Mouse (Mus musculus) kidney, adult 2 months (tissue): ENCODE results near the gene Zbtb22. TPM values are rescaled to one million over a fixed set of nuclear protein-coding genes. Genes with fewer than 3 reads are reported as not detected.

Experiments used
- DNase-seq: peaks from one replicate; pipeline ENCODE4 v3.0.0; 2021
- H3K27ac ChIP-seq: fragments of 200-500 bp; 2 replicates; pipeline ENCODE4 v1.5.1; 2012; ENCODE audit warnings: low read depth, low read length, control low read depth, inconsistent platforms; ENCODE audit not compliant: insufficient read depth
- H3K27me3 ChIP-seq: fragments of 200-500 bp; replicated peaks from 2 replicates; pipeline ENCODE4 v1.6.1; 2012; ENCODE audit warnings: mild to moderate bottlenecking, moderate library complexity, low read length, inconsistent platforms; ENCODE audit not compliant: control insufficient read depth, insufficient read depth
- H3K36me3 ChIP-seq: fragments of 200-500 bp; 2 replicates; pipeline ENCODE4 v1.6.1; 2012; ENCODE audit warnings: mild to moderate bottlenecking, moderate library complexity, low read length, inconsistent platforms; ENCODE audit not compliant: control insufficient read depth, insufficient read depth
- H3K4me1 ChIP-seq: fragments of 200-500 bp; 2 replicates; pipeline ENCODE4 v1.6.1; 2011; ENCODE audit warnings: low read length; ENCODE audit not compliant: control insufficient read depth, insufficient read depth
- H3K4me3 ChIP-seq: fragments of 200-500 bp; 2 replicates; pipeline ENCODE4 v1.5.1; 2011; ENCODE audit warnings: mild to moderate bottlenecking, low read depth, low read length, control low read depth; ENCODE audit not compliant: insufficient read depth
- CTCF ChIP-seq: fragments of 200-500 bp; conservative IDR thresholded peaks from 2 replicates; pipeline ENCODE4 v1.5.1; 2011; ENCODE audit warnings: low read depth, mild to moderate bottlenecking, control low read depth, low read length, moderate library complexity, mixed read lengths; ENCODE audit not compliant: insufficient read depth, insufficient read length
- POLR2A ChIP-seq: fragments of 200-500 bp; IDR thresholded peaks from one replicate; pipeline ENCODE4 v1.6.1; 2011; ENCODE audit warnings: low read depth, low read length, control low read depth
- WGBS: fragments of 180-500 bp; shearing (Covaris S2); methylation state at CpG from one replicate; pipeline ENCODE4 v1.1.7; 2018; 5-methylcytosine and 5-hydroxymethylcytosine counted together
- polyA plus RNA-seq: library from polyadenylated mRNA; depleted of rRNA; stranded (reverse); fragments of >200 nt; gene quantifications from 2 replicates; pipeline ENCODE4 v1.2.3, GENCODE M21; 2012

Zbtb22 gene
- polyA plus RNA-seq, 1 experiment: 31.6 TPM

GRCm38 (mm10) chr17:33925406-33926116 lies 9.9 kb downstream of the Zbtb22 start:
- WGBS: 83% methylated on average over 21 of the region's 21 CpGs
- no peak for DNase-seq
- no peaks in the 10 kb centered on the region for H3K36me3 ChIP-seq
- no peak overlapping the region for H3K27ac ChIP-seq
- TF ChIP-seq POLR2A: no peak
- 0 out of 2 replicates have a peak, but pooled peaks have one; percentile 10 for TF ChIP-seq CTCF
- H3K4me1 ChIP-seq: no peaks in the 10 kb centered on the region
- no peaks in the 10 kb centered on the region for H3K27me3 ChIP-seq
- no peak overlapping the region for H3K4me3 ChIP-seq

DNA sequence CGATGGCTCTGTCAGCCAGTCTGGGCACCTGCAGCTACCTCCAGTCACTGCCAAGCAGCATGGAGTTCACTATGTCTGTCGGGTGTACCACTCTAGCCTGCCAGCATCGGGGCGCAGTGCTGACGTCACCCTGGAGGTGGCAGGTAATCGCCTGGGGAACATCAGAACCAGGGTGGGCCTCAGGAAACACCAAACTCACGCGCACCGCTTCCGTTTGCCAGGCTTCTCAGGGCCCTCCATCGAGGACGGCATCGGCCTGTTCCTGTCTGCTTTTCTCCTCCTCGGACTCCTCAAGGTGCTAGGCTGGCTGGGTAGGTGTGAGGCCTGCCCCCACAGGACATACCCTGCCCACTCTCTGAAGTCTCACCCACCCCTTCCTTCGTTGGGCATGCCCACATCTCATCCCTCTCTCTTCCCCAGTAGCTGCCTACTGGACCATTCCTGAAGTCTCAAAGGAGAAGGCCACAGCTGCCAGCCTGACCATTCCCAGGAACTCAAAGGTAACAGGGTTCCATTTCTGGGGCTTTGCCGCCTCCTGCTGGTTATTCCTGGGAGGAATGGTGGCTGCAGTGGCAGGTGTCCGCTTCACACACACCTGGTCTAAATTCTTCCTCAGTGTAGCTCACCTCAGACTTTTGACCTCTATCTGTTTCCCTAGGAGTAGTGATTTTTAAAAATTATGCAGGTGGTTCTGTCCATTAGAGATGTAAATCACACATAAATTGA lies 10.7 kb downstream of the Zbtb22 start:
- H3K4me1 ChIP-seq: no peaks in the 10 kb centered on the region
- H3K36me3 ChIP-seq: no peaks in the 10 kb centered on the region
- peak; percentile 56 for TF ChIP-seq CTCF
- no peak for TF ChIP-seq POLR2A
- peak; percentile 51 for DNase-seq
- WGBS: 80% methylated on average over 17 of the region's 17 CpGs
- no peak overlapping the region for H3K27ac ChIP-seq
- H3K27me3 ChIP-seq: no peaks in the 10 kb centered on the region
- no peak overlapping the region for H3K4me3 ChIP-seq

DNA sequence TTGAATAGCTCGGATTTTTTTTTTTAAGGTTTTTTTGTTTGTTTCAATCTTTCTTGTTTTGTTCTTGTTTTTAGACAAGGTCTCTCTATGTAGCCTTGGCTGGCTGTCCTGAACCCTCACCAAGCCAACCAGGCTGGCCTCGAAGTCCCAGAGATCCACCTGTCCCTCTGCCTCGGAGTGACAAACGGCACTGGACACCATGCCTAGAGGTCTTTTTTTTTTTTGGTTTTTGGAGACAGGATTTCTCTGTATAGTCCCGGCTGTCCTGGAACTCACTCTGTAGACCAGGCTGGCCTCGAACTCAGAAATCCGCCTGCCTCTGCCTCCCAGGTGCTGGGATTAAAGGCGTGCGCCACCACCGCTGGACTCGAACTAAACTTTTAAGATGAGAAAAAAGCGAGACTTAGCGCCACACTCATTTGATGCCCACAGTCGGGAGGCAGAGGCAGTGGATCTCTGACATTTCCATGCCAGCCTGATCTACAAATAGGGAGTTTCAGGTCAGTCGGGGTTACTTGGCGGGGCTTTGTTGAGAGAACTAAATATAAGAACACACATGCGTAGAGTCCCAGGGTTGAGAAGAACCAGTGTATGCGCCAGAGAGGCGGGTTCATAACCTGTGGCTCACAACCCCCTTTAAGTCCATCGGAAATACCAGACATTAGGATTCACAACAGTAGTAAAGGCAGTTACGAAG lies 12.7 kb downstream of the Zbtb22 start:
- Histone ChIP-seq H3K4me1 (no peaks in the 10 kb centered on the region), H3K4me3 (peak overlapping the region; percentile 83; the same call in 1 of the 2 replicates), H3K36me3 (no peaks in the 10 kb centered on the region), H3K27me3 (no peaks in the 10 kb centered on the region), H3K27ac (no peak overlapping the region)
- no peak for DNase-seq
- WGBS: 56% methylated on average over 21 of the region's 21 CpGs
- TF ChIP-seq POLR2A (no peak), CTCF (no peak)

GRCm38 (mm10) chr17:33929371-33930279 lies 13.9 kb downstream of the Zbtb22 start, which contains the start of gene Rgl2:
Gene Rgl2, plus strand, starts transcription at chr17:33929543.
- Histone ChIP-seq H3K27ac (peak within 1 kb of the TSS; percentile 96), H3K27me3 (no peaks in the 10 kb centered on the region), H3K4me3 (peak within 1 kb of the TSS; percentile 83), H3K36me3 (no peaks in the 10 kb centered on the region), H3K4me1 (no peaks in the 10 kb centered on the region)
- 0 out of 2 replicates have a peak, but pooled peaks have one; percentile 18 for TF ChIP-seq CTCF
- TF ChIP-seq POLR2A: no peak
- DNase-seq: peak; percentile 94
- WGBS: 1% methylated on average over 77 of the region's 80 CpGs

DNA sequence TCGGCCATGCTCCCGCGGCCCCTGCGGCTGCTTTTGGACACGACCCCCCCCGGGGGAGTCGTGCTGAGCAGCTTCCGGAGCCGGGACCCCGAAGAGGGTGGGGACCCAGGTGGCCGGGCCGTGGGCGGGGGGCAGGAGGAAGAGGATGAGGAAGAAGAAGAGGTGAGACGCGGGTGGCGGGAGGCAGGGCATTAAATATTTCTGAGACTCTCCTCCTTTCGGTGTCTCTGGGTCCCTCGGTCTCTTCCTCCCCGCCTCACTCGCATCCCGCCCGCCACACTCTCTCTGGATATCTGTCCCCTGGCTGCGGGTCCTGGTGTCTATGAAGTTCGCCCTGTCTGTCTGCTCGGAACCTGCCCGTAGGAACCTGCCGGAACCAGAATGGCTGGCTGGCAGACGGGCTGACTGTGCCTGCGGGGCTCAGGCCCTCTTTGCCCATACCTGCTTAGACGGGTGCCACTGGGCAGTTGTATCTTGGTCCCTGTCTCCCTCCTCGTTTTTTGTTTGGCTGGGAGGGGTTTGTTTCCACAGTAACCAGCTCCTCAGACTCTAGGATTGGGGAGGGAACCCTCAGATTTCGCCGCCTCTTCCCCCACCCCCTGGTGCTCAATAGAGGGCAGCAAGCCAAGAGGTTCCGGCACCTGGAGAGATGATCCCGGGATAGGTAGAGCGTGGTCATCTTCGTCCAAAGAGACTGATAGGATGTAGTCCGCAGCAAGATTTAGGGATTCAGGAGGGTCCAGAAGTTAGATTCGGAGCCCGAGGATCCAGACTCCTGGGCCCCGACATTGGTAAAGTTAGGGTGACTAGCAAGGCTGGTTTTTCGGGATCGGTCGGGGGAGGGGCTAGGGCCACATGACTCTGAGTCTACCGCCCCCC lies 14.8 kb downstream of the Zbtb22 start:
- peak overlapping the region; percentile 83 for H3K4me3 ChIP-seq
- H3K36me3 ChIP-seq: no peaks in the 10 kb centered on the region
- 2% methylated on average over 45 of the region's 45 CpGs for WGBS
- H3K27me3 ChIP-seq: no peaks in the 10 kb centered on the region
- TF ChIP-seq POLR2A: no peak
- TF ChIP-seq CTCF: no peak
- peak; percentile 85 for DNase-seq
- no peaks in the 10 kb centered on the region for H3K4me1 ChIP-seq
- peak overlapping the region; percentile 96 for H3K27ac ChIP-seq
